In genomic region chr11:60935975-60936373, GRCm38 (mm10) we compare ENCODE assay signal across 9 mouse cellular contexts. TPM values are rescaled to one million over a fixed set of nuclear protein-coding genes. Genes with fewer than 3 reads are reported as not detected.
A peak's percentile ranks its signal among the peaks of the same experiment; 100 is the strongest.
DNase-seq lines count a peak whose midpoint lies in the region; ATAC-seq and TF ChIP-seq lines count a peak whose summit lies in the region.
"Had no signal": no experiment of that assay in that cellular context is flagged by ENCODE, and none has a peak within 500 bp of the region (broad histone marks: within the 10 kb centered on the region; RNA-seq: fewer than 3 reads in every experiment).

No protein-coding gene starts in this region.

- no peak for TF ChIP-seq CTCF in heart, adult 2 months (IDR thresholded peaks at IDR 0.05)
- TF ChIP-seq CTCF in liver, adult 2 months (IDR thresholded peaks at IDR 0.05; ENCODE audit: low read depth, low read length), result no peak
- no peak for TF ChIP-seq CTCF in cerebellum, adult 2 months (IDR thresholded peaks at IDR 0.05; ENCODE audit: borderline replicate concordance, insufficient read depth, low read depth, low read length)

- H3K27me3 ChIP-seq in heart, adult 2 months (ENCODE audit: control insufficient read depth, insufficient read depth, low read length), result no peaks in the 10 kb centered on the region
- no peaks in the 10 kb centered on the region for H3K27me3 ChIP-seq in liver, adult 2 months (ENCODE audit: control insufficient read depth, insufficient read depth, low read length)
- 0 out of 2 replicates have a peak, but pooled peaks cover 2% of the 10 kb centered on the region for H3K27me3 ChIP-seq in limb, embryonic 10.5 days (ENCODE audit: low read depth, poor library complexity, severe bottlenecking)
- H3K27me3 ChIP-seq in stomach, embryonic 15.5 days (replicated peaks), result no peaks in the 10 kb centered on the region
- no peaks in the 10 kb centered on the region for H3K27me3 ChIP-seq in cerebellum, adult 2 months (ENCODE audit: control insufficient read depth, insufficient read depth, low read length)

- no peak for TF ChIP-seq EP300 in heart, adult 2 months (IDR thresholded peaks at IDR 0.05; ENCODE audit: insufficient read depth, low read depth, low read length)

- H3K4me2 ChIP-seq in stomach, embryonic 15.5 days, result peak overlapping the region; percentile 24; the same call in 1 of the 2 replicates

- no peak overlapping the region for H3K9ac ChIP-seq in heart, adult 2 months (ENCODE audit: low read depth, low read length)
- peak overlapping the region; percentile 54 for H3K9ac ChIP-seq in liver, adult 2 months (ENCODE audit: low read depth, low read length)
- no peak overlapping the region for H3K9ac ChIP-seq in stomach, embryonic 15.5 days

- no peak for ATAC-seq in stomach, embryonic 15.5 days (ENCODE audit: insufficient read depth, low FRiP score, low read depth)

- H3K9me3 ChIP-seq in limb, embryonic 10.5 days (replicated peaks), result no peaks in the 10 kb centered on the region
- no peaks in the 10 kb centered on the region for H3K9me3 ChIP-seq in stomach, embryonic 15.5 days

- peaks cover 3% of the 10 kb centered on the region; the same call in 1 of the 2 replicates for H3K36me3 ChIP-seq in heart, adult 2 months (ENCODE audit: control insufficient read depth, insufficient read depth, low read length)
- H3K36me3 ChIP-seq in liver, adult 2 months (ENCODE audit: control insufficient read depth, insufficient read depth, low read length), result no peaks in the 10 kb centered on the region
- peaks cover 32% of the 10 kb centered on the region for H3K36me3 ChIP-seq in limb, embryonic 10.5 days
- H3K36me3 ChIP-seq in stomach, embryonic 15.5 days, result no peaks in the 10 kb centered on the region

- no peak for DNase-seq in heart, adult 2 months
- DNase-seq in heart, adult 18-20 months, result no peak
- DNase-seq in liver, adult 2 months (ENCODE audit: extremely low read depth, low read depth, low spot score), result no peak
- DNase-seq in liver, result no peak
- no peak for DNase-seq in limb, embryonic 10.5 days (ENCODE audit: low spot score)
- DNase-seq in testis, postnatal 10 days (ENCODE audit: low spot score), result no peak
- no peak for DNase-seq in cerebellum, adult 2 months
- DNase-seq: midbrain, embryonic 14.5 days had no signal

- peaks cover 42% of the 10 kb centered on the region for H3K4me1 ChIP-seq in heart, adult 2 months (ENCODE audit: control insufficient read depth, insufficient read depth, low read length)
- H3K4me1 ChIP-seq in liver, adult 2 months (ENCODE audit: control insufficient read depth, insufficient read depth, low read length), result peaks cover 64% of the 10 kb centered on the region
- peaks cover 35% of the 10 kb centered on the region for H3K4me1 ChIP-seq in limb, embryonic 10.5 days
- peaks cover 47% of the 10 kb centered on the region for H3K4me1 ChIP-seq in stomach, embryonic 15.5 days
- peaks cover 36% of the 10 kb centered on the region for H3K4me1 ChIP-seq in cerebellum, adult 2 months (ENCODE audit: control insufficient read depth, insufficient read depth, low read length)

- H3K4me3 ChIP-seq in heart, adult 2 months, result no peak overlapping the region
- peak overlapping the region; percentile 29; the same call in 1 of the 2 replicates for H3K4me3 ChIP-seq in liver, adult 2 months (ENCODE audit: insufficient read depth, low read depth, low read length)
- no peak overlapping the region for H3K4me3 ChIP-seq in limb, embryonic 10.5 days
- H3K4me3 ChIP-seq in stomach, embryonic 15.5 days (replicated peaks), result no peak overlapping the region
- no peak overlapping the region for H3K4me3 ChIP-seq in cerebellum, adult 2 months (replicated peaks; ENCODE audit: insufficient read depth, low read depth, low read length)

- WGBS in heart, adult 2 months, result 37% methylated on average over 4 of the region's 4 CpGs
- WGBS in liver, adult 2 months, result 34% methylated on average over 4 of the region's 4 CpGs
- 79% methylated on average over 4 of the region's 4 CpGs for WGBS in limb, embryonic 10.5 days
- 59% methylated on average over 4 of the region's 4 CpGs for WGBS in stomach, embryonic 15.5 days
- WGBS in cerebellum, adult 2 months, result 70% methylated on average over 4 of the region's 4 CpGs

- TF ChIP-seq POLR2A in heart, adult 2 months (IDR thresholded peaks at IDR 0.05; ENCODE audit: insufficient read depth, low read depth, low read length), result no peak
- no peak for TF ChIP-seq POLR2A in liver, adult 2 months (IDR thresholded peaks at IDR 0.05; ENCODE audit: extremely low read depth, insufficient read depth, low read length)
- TF ChIP-seq POLR2A in cerebellum, adult 2 months (IDR thresholded peaks at IDR 0.05; ENCODE audit: borderline replicate concordance, insufficient read depth, low read length), result no peak

- intact Hi-C loops in heart, adult 2 months (cut with DNase I), result loop anchor here (10.0 kb wide), 1 partner anchor 239 kb away; the partner anchor contains the start of gene Usp22

- peak overlapping the region; percentile 72 for H3K27ac ChIP-seq in heart, adult 2 months
- peak overlapping the region; percentile 97 for H3K27ac ChIP-seq in liver, adult 2 months (replicated peaks; ENCODE audit: insufficient read depth, low read depth, low read length)
- 0 out of 2 replicates have a peak overlapping the region, but pooled peaks have one; percentile 2 for H3K27ac ChIP-seq in limb, embryonic 10.5 days
- H3K27ac ChIP-seq in stomach, embryonic 15.5 days, result peak overlapping the region; percentile 71
- H3K27ac ChIP-seq in cerebellum, adult 2 months (ENCODE audit: insufficient read depth, low read length), result no peak overlapping the region

- H3K79me2 ChIP-seq in heart, adult 2 months (replicated peaks; ENCODE audit: control insufficient read depth, insufficient read depth, low read length), result peaks cover 10% of the 10 kb centered on the region
- peaks cover 57% of the 10 kb centered on the region for H3K79me2 ChIP-seq in liver, adult 2 months (ENCODE audit: control insufficient read depth, insufficient read depth, low read length)

RNA-seq across cellular contexts. Expression of gene Map2k3, which starts 4.1 kb away (rescaled TPM):
- total RNA-seq in heart, adult 2 months (2021), result 10 to 100 TPM; 71.1 to 79.3 TPM
- polyA plus RNA-seq in heart, adult 2 months (2012; rRNA removed), result 56.5 and 56.7 TPM in 2 replicates
- total RNA-seq in heart, adult 18-20 months (2021), result 10 to 100 TPM; 70.9 to 73.4 TPM
- 25.7 and 30.3 TPM in 2 replicates for total RNA-seq in liver, adult 2 months (2014; rRNA removed)
- 36.9 and 39.7 TPM in 2 replicates for polyA plus RNA-seq in liver, adult 2 months (2012; rRNA removed)
- 78.3 and 93.3 TPM in 2 replicates for polyA plus RNA-seq in limb, embryonic 10.5 days (2016; fragmentation: Nextera tagmentation; extraction: Ambion mirVana)
- polyA plus RNA-seq in stomach, embryonic 15.5 days (2015; fragmentation: Nextera tagmentation; extraction: Ambion mirVana), result 116 and 121 TPM in 2 replicates
- polyA plus RNA-seq in cerebellum, adult 2 months (2012; rRNA removed), result 15.6 and 18.2 TPM in 2 replicates

RNA-seq across cellular contexts. Expression of gene Natd1, which starts 21.4 kb away (rescaled TPM):
- 10 to 100 TPM; 11.4 to 13.4 TPM for total RNA-seq in heart, adult 2 months (2021)
- polyA plus RNA-seq in heart, adult 2 months (2012; rRNA removed), result 15.6 and 20.0 TPM in 2 replicates
- 10 to 100 TPM in 1 of 2 experiments, 1 to 10 TPM in 1; 9.9 to 12.4 TPM for total RNA-seq in heart, adult 18-20 months (2021)
- total RNA-seq in liver, adult 2 months (2014; rRNA removed), result 1.1 and 2.2 TPM in 2 replicates
- polyA plus RNA-seq in liver, adult 2 months (2012; rRNA removed), result 6.6 and 7.0 TPM in 2 replicates
- 14.2 and 17.0 TPM in 2 replicates for polyA plus RNA-seq in limb, embryonic 10.5 days (2016; fragmentation: Nextera tagmentation; extraction: Ambion mirVana)
- 12.1 and 15.0 TPM in 2 replicates for polyA plus RNA-seq in stomach, embryonic 15.5 days (2015; fragmentation: Nextera tagmentation; extraction: Ambion mirVana)
- 16.6 and 16.7 TPM in 2 replicates for polyA plus RNA-seq in cerebellum, adult 2 months (2012; rRNA removed)

RNA-seq across cellular contexts. Expression of gene Tmem11, which starts 56.9 kb away (rescaled TPM):
- 10 to 100 TPM; 28.3 to 31.4 TPM for total RNA-seq in heart, adult 2 months (2021)
- 59.6 and 66.7 TPM in 2 replicates for polyA plus RNA-seq in heart, adult 2 months (2012; rRNA removed)
- total RNA-seq in heart, adult 18-20 months (2021), result 10 to 100 TPM; 28.9 to 29.6 TPM
- total RNA-seq in liver, adult 2 months (2014; rRNA removed), result 19.8 and 20.0 TPM in 2 replicates
- polyA plus RNA-seq in liver, adult 2 months (2012; rRNA removed), result 48.9 and 67.8 TPM in 2 replicates
- polyA plus RNA-seq in limb, embryonic 10.5 days (2016; fragmentation: Nextera tagmentation; extraction: Ambion mirVana), result 75.9 and 78.4 TPM in 2 replicates
- polyA plus RNA-seq in stomach, embryonic 15.5 days (2015; fragmentation: Nextera tagmentation; extraction: Ambion mirVana), result 60.3 and 60.8 TPM in 2 replicates
- 58.3 and 62.7 TPM in 2 replicates for polyA plus RNA-seq in cerebellum, adult 2 months (2012; rRNA removed)
